Mouse (Mus musculus) kidney, adult 8-10 months (tissue): ENCODE data around the gene Arhgdib.

Source experiments
- DNase-seq, 2 experiments: peaks; one replicate each; pipeline ENCODE4 v3.0.0; 2022

The Arhgdib gene

GRCm38 (mm10) chr6:136883961-136884360 lies 57.7 kb downstream of the Arhgdib start:
- no peak for DNase-seq

GRCm38 (mm10) chr6:136883431-136883915 lies 58.2 kb downstream of the Arhgdib start:
- DNase-seq, result no peak

- no peak for DNase-seq
Measured at GRCm38 (mm10) chr6:136881678-136882077, 60.0 kb downstream of the Arhgdib start.

- no peak for DNase-seq
Measured at GRCm38 (mm10) chr6:136875670-136876069, 66.0 kb downstream of the Arhgdib start, which contains the start of gene Mgp. Gene Mgp, minus strand, starts transcription at chr6:136875823.

GRCm38 (mm10) chr6:136874599-136874998 lies 67.1 kb downstream of the Arhgdib start:
- no peak for DNase-seq
